Comparison of ENCODE assay signal across 43 mouse cellular contexts in the genomic region with DNA sequence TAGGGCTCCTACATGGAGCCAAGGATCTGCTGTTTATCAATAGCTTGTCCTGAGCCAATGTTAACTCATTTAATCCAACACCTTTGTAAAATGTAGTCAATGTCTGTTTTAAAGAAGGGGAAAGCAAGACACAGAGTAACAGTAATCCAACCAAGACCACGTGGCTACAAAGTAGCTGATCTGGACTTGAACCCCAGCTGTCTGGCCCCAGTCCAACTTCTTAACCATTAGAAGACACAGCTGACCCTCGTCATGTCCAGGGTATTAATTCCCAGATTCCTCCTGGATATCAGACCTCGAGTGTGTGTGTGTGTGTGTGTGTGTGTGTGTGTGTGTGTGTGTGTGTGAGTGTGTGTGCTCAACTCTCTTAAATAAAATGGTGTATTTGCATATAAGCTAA. TPM values are rescaled to one million over a fixed set of nuclear protein-coding genes. Genes with fewer than 3 reads are reported as not detected.
"Had no signal": no experiment of that assay in that cellular context is flagged by ENCODE, and none has a peak within 500 bp of the region (broad histone marks: within the 10 kb centered on the region; RNA-seq: fewer than 3 reads in every experiment).

No protein-coding gene starts in this region.

- H3K9me3 ChIP-seq: heart, embryonic 10.5 days; heart, embryonic 12.5 days; heart, embryonic 13.5 days; heart, embryonic 15.5 days; hindbrain, embryonic 10.5 days; hindbrain, embryonic 12.5 days; hindbrain, embryonic 13.5 days; hindbrain, embryonic 15.5 days; intestine, embryonic 15.5 days; kidney, embryonic 15.5 days had no signal

- H3K27ac ChIP-seq: heart, embryonic 10.5 days; heart, embryonic 13.5 days; heart, embryonic 15.5 days; hindbrain, embryonic 10.5 days; hindbrain, embryonic 12.5 days; hindbrain, embryonic 13.5 days; hindbrain, embryonic 14.5 days; hindbrain, embryonic 15.5 days; hindbrain, postnatal 0 days; intestine, embryonic 15.5 days; kidney, embryonic 15.5 days; kidney, postnatal 0 days; layer of hippocampus, adult 2 months had no signal

- ATAC-seq: hindbrain, embryonic 16.5 days; hindbrain, postnatal 0 days; inflammation-experienced regulatory T-cells, adult 6 months; intestine, embryonic 15.5 days; intestine, embryonic 16.5 days; intestine, postnatal 0 days had no signal

- H3K36me3 ChIP-seq: heart, embryonic 10.5 days; heart, embryonic 12.5 days; heart, embryonic 13.5 days; heart, embryonic 15.5 days; hindbrain, embryonic 10.5 days; hindbrain, embryonic 12.5 days; hindbrain, embryonic 13.5 days; hindbrain, embryonic 15.5 days; intestine, embryonic 15.5 days; kidney, embryonic 15.5 days had no signal

- H3K27me3 ChIP-seq: hindbrain, embryonic 15.5 days; intestine, embryonic 15.5 days had no signal

- H3K9ac ChIP-seq: heart, embryonic 12.5 days; heart, embryonic 13.5 days; heart, embryonic 15.5 days; hindbrain, embryonic 12.5 days; hindbrain, embryonic 13.5 days; hindbrain, embryonic 14.5 days; hindbrain, embryonic 15.5 days; intestine, embryonic 15.5 days; kidney, embryonic 15.5 days had no signal

- H3K4me1 ChIP-seq: intestine, embryonic 15.5 days had no signal

- DNase-seq: heart, postnatal 10 days; heart, postnatal 14 days; heart, postnatal 36 days; heart, postnatal 4 days; kidney, adult 11 months; kidney, adult 18-20 months; kidney, adult 2 months; kidney, adult 8-10 months; kidney, adult 9 months; kidney, postnatal 10 days; kidney, postnatal 14 days; kidney, postnatal 25 days; kidney, postnatal 36 days; kidney, postnatal 4 days; layer of hippocampus, adult 9-11 months; layer of hippocampus, postnatal 36 days had no signal

- H3K4me3 ChIP-seq: heart, embryonic 10.5 days; heart, embryonic 12.5 days; heart, embryonic 13.5 days; heart, embryonic 15.5 days; hindbrain, embryonic 10.5 days; hindbrain, embryonic 12.5 days; hindbrain, embryonic 13.5 days; hindbrain, embryonic 15.5 days; intestine, embryonic 15.5 days; kidney, embryonic 15.5 days; layer of hippocampus, adult 2 months had no signal

- H3K4me2 ChIP-seq: heart, embryonic 11.5 days; heart, embryonic 12.5 days; heart, embryonic 13.5 days; heart, embryonic 15.5 days; hindbrain, embryonic 12.5 days; hindbrain, embryonic 13.5 days; hindbrain, embryonic 14.5 days; hindbrain, embryonic 15.5 days; intestine, embryonic 15.5 days; kidney, embryonic 15.5 days had no signal

RNA-seq across cellular contexts. Expression of a gene that starts 18.5 kb away (rescaled TPM):
- polyA plus RNA-seq: heart, embryonic 10.5 days; heart, embryonic 11.5 days; heart, embryonic 12.5 days; heart, embryonic 13.5 days; heart, embryonic 14.5 days; heart, embryonic 15.5 days; heart, embryonic 16.5 days; heart, postnatal 0 days; hindbrain, embryonic 10.5 days; hindbrain, embryonic 11.5 days; hindbrain, embryonic 12.5 days; hindbrain, embryonic 13.5 days; hindbrain, embryonic 14.5 days; inflammation-experienced regulatory T-cells, adult 6 months; intestine, embryonic 14.5 days; intestine, embryonic 15.5 days; intestine, embryonic 16.5 days; intestine, postnatal 0 days; kidney, adult 2 months; kidney, embryonic 14.5 days; kidney, embryonic 15.5 days; kidney, embryonic 16.5 days; kidney, postnatal 0 days; large intestine, adult 2 months had no signal

RNA-seq across cellular contexts. Expression of a gene that starts 46.6 kb away (rescaled TPM):
- polyA plus RNA-seq: inflammation-experienced regulatory T-cells, adult 6 months had no signal

RNA-seq across cellular contexts. Expression of a gene that starts 51.2 kb away (rescaled TPM):
- polyA plus RNA-seq: hindbrain, embryonic 14.5 days; inflammation-experienced regulatory T-cells, adult 6 months; intestine, postnatal 0 days had no signal
